Mouse (Mus musculus) testis, adult 2 months (tissue): ENCODE measurements at regions not wholly inside any gene's neighbourhood (a gene's known extent, or its start where the extent isn't known, plus 50 kb on each side); places are given as distances from the start of the nearest gene placed in this dataset.

Experiments used
- CTCF ChIP-seq: fragments of 200-500 bp; IDR thresholded peaks from 2 replicates; pipeline ENCODE4 v1.5.1; 2012; ENCODE audit warnings: low read depth, mild to moderate bottlenecking, inconsistent platforms, low read length, moderate library complexity; ENCODE audit not compliant: control insufficient read depth, insufficient read depth, insufficient replicate concordance
- POLR2A ChIP-seq: fragments of 200-500 bp; IDR thresholded peaks from 2 replicates; pipeline ENCODE4 v1.6.1; 2012; ENCODE audit warnings: low read depth, mild to moderate bottlenecking, inconsistent platforms, low read length, moderate library complexity; ENCODE audit not compliant: control insufficient read depth

DNA sequence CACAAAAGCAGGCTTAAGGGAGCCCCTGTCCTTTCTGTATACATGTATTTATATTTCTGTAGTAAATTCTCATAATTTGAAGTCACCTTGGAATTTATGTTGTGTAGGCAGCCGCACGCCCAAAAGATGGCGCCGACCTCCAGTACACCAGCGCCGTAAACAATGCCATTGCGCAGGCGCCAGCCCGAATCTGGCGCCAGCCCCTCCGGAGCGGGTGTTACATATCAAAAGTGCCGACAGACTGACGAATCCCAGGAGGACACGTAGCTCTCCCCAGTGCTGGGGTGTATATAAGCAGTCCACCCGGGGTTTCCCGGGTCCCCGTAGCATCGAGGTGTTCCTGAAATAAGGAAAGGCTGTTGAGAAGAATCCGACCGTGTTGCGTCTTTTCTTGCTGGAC is 108.1 kb upstream of the Pde3a start:
- TF ChIP-seq POLR2A (peak; percentile 26; the same call in 1 of the 2 replicates), CTCF (no peak)
